Mouse (Mus musculus) heart, adult 2 months (tissue): ENCODE data around the gene Il5. TPM values are rescaled to one million over a fixed set of nuclear protein-coding genes. Genes with fewer than 3 reads are reported as not detected.

Source experiments
- DNase-seq, 2 experiments: peaks; one replicate each; pipeline ENCODE4 v3.0.0; 2021
- H3K27ac ChIP-seq: fragments of 200-600 bp; 2 replicates; pipeline ENCODE4 v1.8.1; 2022
- H3K27me3 ChIP-seq: fragments of 200-500 bp; 2 replicates; pipeline ENCODE4 v1.6.1; 2012; ENCODE audit warnings: mild to moderate bottlenecking, low read length, inconsistent platforms, mixed read lengths; ENCODE audit not compliant: control insufficient read depth, insufficient read depth
- H3K36me3 ChIP-seq: fragments of 200-500 bp; 2 replicates; pipeline ENCODE4 v1.6.1; 2012; ENCODE audit warnings: low read length, inconsistent platforms; ENCODE audit not compliant: control insufficient read depth, insufficient read depth
- H3K4me1 ChIP-seq: fragments of 200-500 bp; 2 replicates; pipeline ENCODE4 v1.6.1; 2011; ENCODE audit warnings: low read length; ENCODE audit not compliant: control insufficient read depth, insufficient read depth
- H3K4me3 ChIP-seq: fragments of 200-600 bp; 2 replicates; pipeline ENCODE4 v1.8.1; 2022
- H3K79me2 ChIP-seq: fragments of 200-500 bp; replicated peaks from 2 replicates; pipeline ENCODE4 v1.6.1; 2012; ENCODE audit warnings: mild to moderate bottlenecking, inconsistent platforms, low read length, moderate library complexity, mixed read lengths; ENCODE audit not compliant: control insufficient read depth, insufficient read depth
- H3K9ac ChIP-seq: fragments of 200-500 bp; 2 replicates; pipeline ENCODE4 v1.6.1; 2012; ENCODE audit warnings: low read depth, mild to moderate bottlenecking, control low read depth, inconsistent platforms, low read length, mixed read lengths
- CTCF ChIP-seq: fragments of 200-600 bp; IDR thresholded peaks from 2 replicates; pipeline ENCODE4 v1.8.1; 2022; ENCODE audit warnings: antibody characterized with exemption, mild to moderate bottlenecking, moderate library complexity
- EP300 ChIP-seq: fragments of 200-500 bp; IDR thresholded peaks from 2 replicates; pipeline ENCODE4 v1.6.1; 2011; ENCODE audit warnings: low read depth, low read length, control low read depth; ENCODE audit not compliant: insufficient read depth
- POLR2A ChIP-seq: fragments of 200-500 bp; IDR thresholded peaks from 2 replicates; pipeline ENCODE4 v1.6.1; 2011; ENCODE audit warnings: mild to moderate bottlenecking, low read depth, low read length, control low read depth; ENCODE audit not compliant: insufficient read depth
- WGBS: fragments of 180-500 bp; shearing (Covaris S2); methylation state at CpG from one replicate; pipeline ENCODE4 v1.1.7; 2018; 5-methylcytosine and 5-hydroxymethylcytosine counted together
- intact Hi-C: fragments of 180-260 bp; cut with DNase I; formaldehyde crosslinking; loops from one replicate; pipeline ENCODE4 v1.15.1; 2025
- microRNA-seq, 2 experiments: library from miRNA; unstranded; fragments of <30 nt; microRNA quantifications; one replicate each; pipeline ENCODE4 v1.2.0; 2021
- polyA plus RNA-seq: library from polyadenylated mRNA; depleted of rRNA; stranded (reverse); fragments of >200 nt; gene quantifications from 2 replicates; pipeline ENCODE4 v1.2.3, GENCODE M21; 2012; rRNA removed
- total RNA-seq, 2 experiments: library from RNA; stranded (reverse); gene quantifications; 2 replicates each; pipeline ENCODE4 v1.2.3; 2021

Il5 gene
- total and polyA plus RNA-seq, 3 experiments: 0.21 TPM; not detected in 2

GRCm38 (mm10) chr11:53773641-53774360, 53.2 kb downstream of the Il5 start:
- Histone ChIP-seq H3K79me2 (0 out of 2 replicates have a peak, but pooled peaks cover 1% of the 10 kb centered on the region), H3K4me3 (peak overlapping the region; percentile 5; the same call in 1 of the 2 replicates), H3K27me3 (no peaks in the 10 kb centered on the region), H3K9ac (0 out of 2 replicates have a peak overlapping the region, but pooled peaks have one; percentile 21), H3K36me3 (peaks cover 12% of the 10 kb centered on the region), H3K27ac (peak overlapping the region; percentile 42), H3K4me1 (peaks cover 23% of the 10 kb centered on the region)
- WGBS: 72% methylated on average over 16 of the region's 16 CpGs
- TF ChIP-seq CTCF (no peak), EP300 (no peak), POLR2A (no peak)
- intact Hi-C loops: no loop called here
- DNase-seq: no peak

Small RNA genes within 50 kb of the gene (microRNA-seq; reads per million reads assigned to microRNA genes)
- 0 reads per million in 2 experiments for gene Mir7671

Other genes with a start within 250 kb of the Il5 start
- gene Gm9945, start 240.6 kb upstream of the Il5 start, total RNA-seq: not detected
- gene Gm9945, start 240.6 kb upstream of the Il5 start, polyA plus RNA-seq: not detected in 2 replicates
- gene Sowaha, start 240.5 kb upstream of the Il5 start, total RNA-seq: under 1 TPM; 0.05 to 0.34 TPM
- gene Sowaha, start 240.5 kb upstream of the Il5 start, polyA plus RNA-seq: 0.03 and 0.10 TPM in 2 replicates
- gene Sept8, start 201.5 kb upstream of the Il5 start, total RNA-seq: 10 to 100 TPM; 25.7 to 28.2 TPM
- gene Sept8, start 201.5 kb upstream of the Il5 start, polyA plus RNA-seq: 24.8 and 39.2 TPM in 2 replicates
- 1 to 10 TPM; 7.9 to 8.2 TPM for gene Kif3a, start 153.4 kb upstream of the Il5 start, total RNA-seq
- 4.9 and 9.0 TPM in 2 replicates for gene Kif3a, start 153.4 kb upstream of the Il5 start, polyA plus RNA-seq
- not detected for gene Il4, start 102.1 kb upstream of the Il5 start, total RNA-seq
- 0.27 TPM in 1 of 2 replicates, not detected in the other for gene Il4, start 102.1 kb upstream of the Il5 start, polyA plus RNA-seq
- not detected for gene Il13, start 86.1 kb upstream of the Il5 start, total RNA-seq
- gene Il13, start 86.1 kb upstream of the Il5 start, polyA plus RNA-seq: not detected in 2 replicates
- 1 to 10 TPM; 6.8 TPM for gene Rad50, start 13.5 kb upstream of the Il5 start, total RNA-seq
- gene Rad50, start 13.5 kb upstream of the Il5 start, polyA plus RNA-seq: 1.9 and 3.0 TPM in 2 replicates
- gene Irf1, start 49.2 kb downstream of the Il5 start, total RNA-seq: 10 to 100 TPM; 15.2 to 19.7 TPM
- gene Irf1, start 49.2 kb downstream of the Il5 start, polyA plus RNA-seq: 20.5 and 28.6 TPM in 2 replicates
- gene Gm17334, start 52.4 kb downstream of the Il5 start, total RNA-seq: under 1 TPM in 1 of 2 experiments, not detected in 1; 0.47 TPM
- gene Gm17334, start 52.4 kb downstream of the Il5 start, polyA plus RNA-seq: 1.4 and 1.8 TPM in 2 replicates
- 1 to 10 TPM; 2.6 TPM for gene Gm12216, start 138.5 kb downstream of the Il5 start, total RNA-seq
- gene Gm12216, start 138.5 kb downstream of the Il5 start, polyA plus RNA-seq: 4.4 and 5.5 TPM in 2 replicates
- gene Slc22a5, start 170.9 kb downstream of the Il5 start, total RNA-seq: 10 to 100 TPM; 20.9 to 23.7 TPM
- 21.6 and 31.4 TPM in 2 replicates for gene Slc22a5, start 170.9 kb downstream of the Il5 start, polyA plus RNA-seq